Mouse (Mus musculus) kidney, adult 2 months (tissue): ENCODE measurements at regions not wholly inside any gene's neighbourhood (a gene's known extent, or its start where the extent isn't known, plus 50 kb on each side); places are given as distances from the start of the nearest gene placed in this dataset.

Source experiments
- DNase-seq: peaks from one replicate; pipeline ENCODE4 v3.0.0; 2021
- H3K27ac ChIP-seq: fragments of 200-500 bp; 2 replicates; pipeline ENCODE4 v1.5.1; 2012; ENCODE audit warnings: low read depth, low read length, control low read depth, inconsistent platforms; ENCODE audit not compliant: insufficient read depth
- H3K27me3 ChIP-seq: fragments of 200-500 bp; replicated peaks from 2 replicates; pipeline ENCODE4 v1.6.1; 2012; ENCODE audit warnings: mild to moderate bottlenecking, moderate library complexity, low read length, inconsistent platforms; ENCODE audit not compliant: control insufficient read depth, insufficient read depth
- H3K36me3 ChIP-seq: fragments of 200-500 bp; 2 replicates; pipeline ENCODE4 v1.6.1; 2012; ENCODE audit warnings: mild to moderate bottlenecking, moderate library complexity, low read length, inconsistent platforms; ENCODE audit not compliant: control insufficient read depth, insufficient read depth
- H3K4me1 ChIP-seq: fragments of 200-500 bp; 2 replicates; pipeline ENCODE4 v1.6.1; 2011; ENCODE audit warnings: low read length; ENCODE audit not compliant: control insufficient read depth, insufficient read depth
- H3K4me3 ChIP-seq: fragments of 200-500 bp; 2 replicates; pipeline ENCODE4 v1.5.1; 2011; ENCODE audit warnings: mild to moderate bottlenecking, low read depth, low read length, control low read depth; ENCODE audit not compliant: insufficient read depth
- CTCF ChIP-seq: fragments of 200-500 bp; conservative IDR thresholded peaks from 2 replicates; pipeline ENCODE4 v1.5.1; 2011; ENCODE audit warnings: low read depth, mild to moderate bottlenecking, control low read depth, low read length, moderate library complexity, mixed read lengths; ENCODE audit not compliant: insufficient read depth, insufficient read length
- POLR2A ChIP-seq: fragments of 200-500 bp; IDR thresholded peaks from one replicate; pipeline ENCODE4 v1.6.1; 2011; ENCODE audit warnings: low read depth, low read length, control low read depth
- WGBS: fragments of 180-500 bp; shearing (Covaris S2); methylation state at CpG from one replicate; pipeline ENCODE4 v1.1.7; 2018; 5-methylcytosine and 5-hydroxymethylcytosine counted together

DNA sequence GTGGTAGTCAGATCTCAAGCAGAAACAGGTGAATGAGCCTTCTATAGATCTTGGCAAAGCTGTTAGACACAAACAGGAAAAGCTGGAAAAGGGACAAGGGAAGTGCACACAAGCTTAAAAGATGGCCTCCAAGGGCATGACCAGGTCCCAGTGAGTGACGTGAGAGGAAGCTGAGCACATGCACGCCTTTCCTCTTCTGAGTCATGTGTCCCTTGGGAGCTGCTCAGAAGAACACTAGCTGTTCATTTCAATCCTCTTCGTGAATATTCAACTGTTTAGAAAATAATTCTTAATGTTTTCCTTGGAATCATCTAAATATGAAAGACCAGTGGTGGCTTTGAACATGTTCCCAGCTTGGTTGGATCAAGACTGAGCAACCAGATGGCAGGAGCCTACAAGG is 103.0 kb upstream of the Far2 start:
- TF ChIP-seq CTCF (no peak), POLR2A (no peak)
- WGBS: 67% methylated on average over 3 of the region's 3 CpGs
- Histone ChIP-seq H3K27me3 (no peaks in the 10 kb centered on the region), H3K27ac (no peak overlapping the region), H3K36me3 (no peaks in the 10 kb centered on the region), H3K4me1 (no peaks in the 10 kb centered on the region), H3K4me3 (no peak overlapping the region)
- no peak for DNase-seq

DNA sequence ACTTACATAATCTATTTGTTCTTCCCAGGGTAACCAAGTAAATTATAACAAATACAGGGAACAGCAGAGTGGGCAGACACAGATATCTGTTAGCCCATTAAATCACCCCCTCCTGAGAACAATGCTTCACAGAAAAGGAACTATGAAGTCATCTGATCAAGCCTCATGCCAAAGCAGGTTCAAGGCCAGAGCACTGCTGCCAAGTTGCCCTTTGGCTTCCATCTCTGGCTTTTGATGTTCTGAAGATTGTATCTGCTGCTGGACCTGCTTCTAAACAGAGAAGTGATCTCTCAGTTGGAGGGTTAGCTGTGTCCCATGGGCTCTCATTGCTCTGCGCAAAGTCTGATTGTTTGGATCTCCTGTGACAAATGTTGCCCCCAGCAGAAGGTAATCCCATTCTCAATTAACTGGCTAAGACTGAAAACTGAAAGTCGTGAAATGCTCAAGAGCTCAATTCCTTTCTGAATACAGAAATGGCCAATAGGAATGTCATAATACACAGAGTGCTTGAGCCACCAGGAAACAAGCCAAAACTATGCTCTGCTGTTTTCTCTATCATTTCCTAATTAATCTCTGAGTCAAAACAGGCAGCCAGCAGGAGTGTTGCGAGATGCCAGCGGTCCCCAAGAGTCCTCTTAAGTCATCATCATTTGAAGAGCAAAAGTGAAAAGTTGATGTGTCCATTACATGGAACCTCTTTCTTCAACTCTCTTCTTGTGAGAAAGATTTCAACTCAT is 102.0 kb upstream of the Far2 start:
- Histone ChIP-seq H3K36me3 (no peaks in the 10 kb centered on the region), H3K4me3 (no peak overlapping the region), H3K4me1 (no peaks in the 10 kb centered on the region), H3K27me3 (no peaks in the 10 kb centered on the region), H3K27ac (no peak overlapping the region)
- TF ChIP-seq POLR2A: no peak
- no peak for TF ChIP-seq CTCF
- 83% methylated on average over 4 of the region's 4 CpGs for WGBS
- no peak for DNase-seq

DNA sequence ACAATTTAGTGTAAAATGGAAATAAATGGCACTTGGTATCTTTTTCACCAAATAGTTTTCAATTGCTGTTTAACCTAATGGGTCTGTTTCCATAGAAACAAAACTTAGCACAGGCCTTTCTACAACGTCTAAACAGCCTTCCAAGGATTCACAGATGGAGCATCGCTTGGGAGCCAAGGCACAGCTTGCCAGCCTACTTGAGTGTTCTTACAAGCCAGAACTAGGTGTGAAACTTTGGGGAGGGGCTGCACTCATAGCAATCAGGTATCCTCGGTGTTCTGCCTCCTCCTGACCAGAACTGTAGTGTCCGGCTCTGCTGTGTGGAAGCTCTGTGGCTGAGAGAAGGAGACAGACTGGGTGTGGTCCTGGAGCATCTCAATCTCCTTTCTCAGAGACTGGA is 99.1 kb upstream of the Far2 start:
- no peak for DNase-seq
- Histone ChIP-seq H3K4me3 (no peak overlapping the region), H3K36me3 (no peaks in the 10 kb centered on the region), H3K27ac (no peak overlapping the region), H3K4me1 (no peaks in the 10 kb centered on the region), H3K27me3 (no peaks in the 10 kb centered on the region)
- WGBS: 82% methylated on average over 4 of the region's 4 CpGs
- no peak for TF ChIP-seq CTCF
- TF ChIP-seq POLR2A: no peak

DNA sequence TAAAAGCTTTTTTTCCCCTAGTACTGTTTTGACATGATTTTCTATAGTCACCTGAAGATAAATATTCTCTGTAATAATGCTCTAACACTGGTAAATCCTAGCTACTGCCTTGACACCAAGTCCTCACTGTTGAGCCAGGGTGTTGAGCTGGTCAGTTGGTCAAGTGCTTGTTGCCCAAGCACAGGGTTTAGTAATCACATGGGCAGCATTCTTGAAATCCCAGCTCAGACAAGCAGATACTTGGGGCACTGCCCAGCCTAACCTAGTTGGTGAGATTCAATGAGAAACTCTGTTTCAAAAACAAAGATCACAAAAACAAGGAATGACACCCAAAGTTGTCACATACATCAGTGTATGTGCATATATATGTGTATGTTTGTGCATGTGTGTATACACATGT is 95.4 kb upstream of the Far2 start:
- no peak overlapping the region for H3K27ac ChIP-seq
- H3K4me3 ChIP-seq: no peak overlapping the region
- no peak for TF ChIP-seq CTCF
- TF ChIP-seq POLR2A: no peak
- DNase-seq: peak; percentile 24
- H3K27me3 ChIP-seq: no peaks in the 10 kb centered on the region
- H3K36me3 ChIP-seq: no peaks in the 10 kb centered on the region
- peaks cover 11% of the 10 kb centered on the region for H3K4me1 ChIP-seq

DNA sequence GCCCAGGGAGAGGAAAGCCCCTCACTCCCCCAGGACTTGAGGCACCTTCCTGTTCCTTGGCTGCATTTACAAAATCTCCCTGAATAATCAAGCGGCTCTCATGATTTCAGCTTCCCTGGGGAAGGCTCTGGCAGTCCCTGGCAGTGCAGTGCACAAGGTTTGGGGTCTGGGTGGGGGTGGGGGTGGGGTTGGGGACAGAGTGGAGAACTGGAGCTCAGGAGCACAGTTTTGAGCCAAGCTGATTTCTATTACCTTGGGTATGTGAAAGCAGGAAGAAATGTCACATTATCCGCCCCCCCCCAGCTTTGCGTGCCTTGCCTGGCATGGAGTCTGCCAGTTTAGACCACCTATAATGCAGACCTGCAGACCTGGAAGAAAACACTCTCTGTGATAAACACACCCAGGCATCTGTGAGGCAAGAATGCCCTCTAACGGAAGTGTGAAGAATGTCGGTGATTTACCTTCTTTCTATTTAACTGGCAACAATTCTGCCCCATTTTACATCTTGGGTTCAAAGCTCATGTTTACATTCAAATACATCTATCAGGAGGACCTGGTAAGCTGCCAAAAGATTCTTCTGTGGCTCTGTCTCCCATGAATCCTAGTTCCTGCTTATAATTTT is 93.9 kb upstream of the Far2 start:
- H3K36me3 ChIP-seq: no peaks in the 10 kb centered on the region
- TF ChIP-seq CTCF (no peak; the same call in 1 of the 2 replicates), POLR2A (no peak)
- H3K27ac ChIP-seq: no peak overlapping the region
- DNase-seq: peak; percentile 27
- H3K4me3 ChIP-seq: no peak overlapping the region
- no peaks in the 10 kb centered on the region for H3K27me3 ChIP-seq
- H3K4me1 ChIP-seq: peaks cover 11% of the 10 kb centered on the region
- 41% methylated on average over 5 of the region's 5 CpGs for WGBS

DNA sequence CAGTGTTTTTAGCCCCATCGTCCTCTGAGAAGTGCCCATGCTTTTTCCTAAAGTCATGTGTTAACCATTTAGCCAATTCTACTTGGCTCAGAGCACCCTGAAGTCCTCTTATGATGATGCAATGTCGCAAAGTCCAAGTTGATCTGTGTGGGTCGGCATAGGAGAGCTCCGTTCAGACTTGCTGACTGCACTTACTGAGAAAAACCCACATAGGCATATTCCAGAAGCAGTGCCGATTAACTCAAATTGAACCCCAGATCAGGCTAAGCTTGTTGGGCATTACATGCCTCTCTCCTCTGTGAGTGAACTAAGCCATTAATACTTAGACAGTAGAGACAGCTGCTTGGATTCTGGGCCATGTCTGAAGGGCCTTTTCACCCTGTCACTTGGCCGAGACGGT is 93.3 kb upstream of the Far2 start:
- Histone ChIP-seq H3K4me1 (peaks cover 11% of the 10 kb centered on the region), H3K4me3 (no peak overlapping the region), H3K27ac (peak overlapping the region; percentile 44), H3K27me3 (no peaks in the 10 kb centered on the region), H3K36me3 (no peaks in the 10 kb centered on the region)
- TF ChIP-seq POLR2A: no peak
- no peak for TF ChIP-seq CTCF
- WGBS: 52% methylated on average over 7 of the region's 7 CpGs
- peak; percentile 91 for DNase-seq

DNA sequence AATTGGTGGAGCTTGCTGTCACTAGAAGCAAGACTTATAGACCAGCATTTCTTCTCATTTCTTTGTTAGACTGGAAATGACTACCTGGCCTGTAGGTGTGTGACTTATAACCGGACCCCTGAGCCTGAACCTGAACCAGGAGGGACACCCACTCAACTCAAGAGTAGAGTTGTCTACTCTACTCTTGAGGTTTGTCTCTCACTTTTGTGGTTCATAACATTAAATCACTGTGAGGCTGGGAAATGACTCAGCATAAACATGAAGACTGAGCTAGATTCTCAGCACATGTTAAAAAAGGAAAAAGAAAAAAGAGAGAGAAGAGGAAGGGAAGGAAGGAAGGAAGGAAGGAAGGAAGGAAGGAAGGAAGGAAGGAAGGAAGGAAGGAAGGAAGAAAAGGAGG is 92.8 kb upstream of the Far2 start:
- H3K4me1 ChIP-seq: peaks cover 11% of the 10 kb centered on the region
- H3K27ac ChIP-seq: peak overlapping the region; percentile 44
- no peak for DNase-seq
- H3K27me3 ChIP-seq: no peaks in the 10 kb centered on the region
- TF ChIP-seq CTCF (no peak), POLR2A (no peak)
- no peaks in the 10 kb centered on the region for H3K36me3 ChIP-seq
- 88% methylated on average over 1 of the region's 1 CpGs for WGBS
- H3K4me3 ChIP-seq: no peak overlapping the region
